Mouse (Mus musculus) v-Abl transformed pro-B cells (cell line): ENCODE measurements around the gene Metap2.
"Not testable (repeated sequence)": the region's sequence is repeated elsewhere in the genome, so short reads cannot be mapped to it uniquely, and the experiment has no call there.

Experiments used
- in situ Hi-C, 2 experiments: fragments of 400-800 bp; cut with MboI; formaldehyde crosslinking; loops; one replicate each; pipeline ENCODE4 v1.15.1; 2025; ENCODE audit not compliant: unreplicated experiment in 2 of 2

Metap2 gene

GRCm38 (mm10) chr10:93856095-93856494 is 40.8 kb downstream of the Metap2 start:
- in situ Hi-C loops, result no loop called here

GRCm38 (mm10) chr10:93855126-93855525 is 41.8 kb downstream of the Metap2 start:
- in situ Hi-C loops, result no loop called here

DNA sequence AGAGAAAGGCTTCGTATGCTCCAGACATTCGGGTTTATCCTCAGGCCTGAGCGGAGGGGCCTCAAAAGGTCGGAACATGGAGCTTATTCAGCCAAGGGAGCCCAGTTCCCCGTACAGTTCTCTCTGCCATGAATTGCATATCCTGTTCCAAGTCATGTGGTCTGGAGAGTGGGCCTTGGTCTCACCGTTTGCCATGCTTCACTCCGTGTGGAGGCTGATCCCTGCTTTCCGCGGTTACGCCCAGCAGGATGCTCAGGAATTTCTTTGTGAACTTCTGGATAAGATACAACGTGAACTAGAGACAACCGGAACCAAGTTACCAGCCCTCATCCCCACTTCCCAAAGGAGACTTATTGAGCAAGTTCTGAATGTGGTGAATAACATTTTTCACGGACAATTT is 50.2 kb downstream of the Metap2 start:
- in situ Hi-C loops, result no loop called here

- in situ Hi-C loops, result not testable (repeated sequence)
These were observed 61.8 kb downstream of the Metap2 start for GRCm38 (mm10) chr10:93835115-93835514.

DNA sequence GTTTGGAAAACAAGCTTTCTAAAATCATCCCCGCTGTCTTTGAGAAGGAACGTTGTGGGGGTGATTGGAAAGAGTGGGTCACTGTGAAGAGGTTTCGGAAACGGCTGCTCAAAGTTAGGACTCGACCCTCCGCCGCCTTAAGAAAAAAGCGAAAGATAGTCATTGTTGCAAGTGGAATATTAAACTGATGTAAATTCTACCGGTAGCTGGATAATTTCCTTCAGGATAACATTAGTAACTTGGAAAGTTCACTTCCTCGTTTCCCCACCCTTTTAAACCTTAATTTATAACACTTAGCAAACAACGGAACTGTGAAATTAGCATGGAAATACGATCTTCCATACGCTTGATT is 62.5 kb downstream of the Metap2 start:
- in situ Hi-C loops, result no loop called here

DNA sequence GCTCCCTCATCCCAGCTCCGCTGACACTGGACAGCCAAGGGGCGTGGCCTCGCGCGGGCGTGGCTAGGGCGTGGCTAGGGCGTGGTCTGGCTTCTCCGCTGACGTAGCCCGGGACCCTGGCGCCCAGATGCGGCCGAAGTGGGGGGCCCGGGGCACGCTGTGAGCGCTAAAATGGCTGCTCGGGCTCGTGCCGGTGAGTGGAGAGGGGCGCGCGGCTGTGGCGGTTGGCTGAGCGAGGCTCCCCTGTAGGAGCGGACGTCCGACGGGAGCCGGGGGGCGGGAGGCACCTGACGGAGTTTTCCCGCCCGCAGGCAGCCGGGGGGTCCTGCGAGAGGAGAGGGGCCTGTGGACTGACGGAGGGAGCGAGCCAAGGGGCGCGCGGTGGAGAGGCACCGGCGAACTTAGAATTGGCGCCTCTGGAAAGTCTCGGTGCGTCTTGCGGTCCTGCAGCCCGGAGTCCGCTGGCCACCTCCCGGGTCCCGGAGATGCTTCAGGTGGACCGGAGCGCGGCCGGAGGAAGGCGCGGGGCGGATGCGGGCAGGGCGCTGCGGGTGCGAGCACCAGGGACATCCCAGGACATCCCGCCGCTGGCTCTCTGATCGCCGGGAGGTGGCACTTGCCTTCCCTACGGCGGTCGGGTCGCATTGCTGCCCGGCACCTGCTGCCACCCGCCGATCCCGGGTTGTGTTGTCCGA is 63.0 kb downstream of the Metap2 start:
- in situ Hi-C loops, result no loop called here

DNA sequence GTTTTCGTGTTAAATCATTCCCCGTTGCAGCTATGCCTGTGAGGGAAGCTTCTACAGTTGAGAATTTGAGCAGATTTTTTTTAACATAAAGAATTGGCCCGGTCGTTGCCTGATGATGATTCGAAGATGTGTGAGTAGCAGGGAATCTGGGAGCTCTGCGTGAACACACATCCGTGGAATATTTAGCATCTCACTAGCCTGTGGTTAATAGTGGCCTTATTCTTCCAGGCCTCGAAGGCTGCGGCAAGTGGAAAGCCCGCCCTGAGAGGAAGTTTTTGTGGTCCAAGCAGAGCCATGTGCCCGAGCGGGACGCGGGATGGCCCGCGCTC is 63.6 kb downstream of the Metap2 start:
- in situ Hi-C loops, result no loop called here

- in situ Hi-C loops, result no loop called here
These were observed 64.1 kb downstream of the Metap2 start for GRCm38 (mm10) chr10:93832811-93833210.

GRCm38 (mm10) chr10:93831730-93832574 is 64.9 kb downstream of the Metap2 start:
- in situ Hi-C loops, result no loop called here

- in situ Hi-C loops, result no loop called here
These were observed 65.8 kb downstream of the Metap2 start, which contains the start of gene Usp44 for GRCm38 (mm10) chr10:93830931-93831729. Gene Usp44 (plus strand): TSS chr10:93831555.

DNA sequence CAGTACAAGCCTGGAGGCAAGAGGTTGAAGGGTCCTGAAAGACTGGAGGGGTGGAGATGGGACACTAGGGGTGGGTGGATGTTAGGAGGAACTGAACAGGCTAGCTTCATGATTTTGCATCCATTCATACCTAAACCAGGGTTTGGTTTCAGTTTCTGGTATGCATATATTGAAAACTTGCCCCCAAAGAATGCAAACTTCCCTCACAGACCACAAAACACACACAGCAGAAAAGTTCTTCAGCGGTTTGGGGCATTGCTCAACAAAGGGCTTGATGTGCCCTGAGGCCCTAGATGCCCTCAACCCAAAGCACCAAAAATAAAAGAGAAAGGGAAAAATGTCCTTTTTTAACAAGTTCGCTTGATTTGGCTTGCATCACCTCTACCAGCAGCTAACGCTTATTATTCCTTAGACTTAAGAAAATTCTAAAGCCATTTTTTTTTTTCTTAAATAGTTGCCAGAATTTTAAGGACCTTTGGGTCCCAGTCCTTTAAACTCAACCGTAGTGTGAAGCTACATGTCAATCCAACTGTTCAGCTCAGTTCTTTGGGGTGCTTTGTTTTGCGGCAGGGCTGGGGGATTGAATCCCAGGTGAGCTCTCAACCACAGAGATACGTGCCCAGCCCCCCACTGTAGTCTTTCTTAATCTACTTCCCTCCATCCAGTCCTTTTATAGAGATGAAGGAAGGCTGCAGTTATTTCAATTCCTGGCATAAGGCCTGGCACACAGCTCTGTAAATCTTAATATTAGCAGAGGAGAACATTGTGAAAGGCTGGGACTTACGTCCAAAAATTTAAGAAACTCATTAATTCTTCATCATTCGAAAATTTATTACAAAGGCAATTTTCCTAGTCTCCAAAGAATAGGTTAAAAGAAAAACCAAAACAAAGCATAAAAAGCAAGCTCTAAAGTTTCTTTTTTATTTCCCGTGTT is 66.7 kb downstream of the Metap2 start:
- in situ Hi-C loops, result no loop called here

DNA sequence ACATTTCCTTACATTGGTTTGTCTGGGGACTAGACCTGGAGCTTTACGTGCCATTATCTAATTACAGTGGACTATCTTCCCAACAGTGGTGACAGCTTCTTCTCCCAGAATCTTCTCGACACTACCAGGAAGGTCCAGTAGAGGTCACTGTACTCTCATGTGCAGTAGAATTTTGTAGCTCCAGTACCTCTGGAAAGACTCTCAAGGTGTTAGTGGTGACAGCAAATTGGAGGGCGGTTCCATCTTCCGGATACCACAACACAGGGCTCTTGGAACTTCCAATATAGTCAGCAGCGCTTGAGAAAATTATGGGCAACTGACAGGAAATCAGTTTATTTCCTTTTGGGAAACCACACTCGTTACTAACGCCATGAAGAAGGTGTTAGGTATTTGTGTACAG is 78.2 kb downstream of the Metap2 start:
- in situ Hi-C loops, result loop anchor here (5.0 to 25.0 kb wide), 10 partner anchors 196 to 1144 kb away; partner anchors contain the start of gene Hal (in 1 of the 2)

DNA sequence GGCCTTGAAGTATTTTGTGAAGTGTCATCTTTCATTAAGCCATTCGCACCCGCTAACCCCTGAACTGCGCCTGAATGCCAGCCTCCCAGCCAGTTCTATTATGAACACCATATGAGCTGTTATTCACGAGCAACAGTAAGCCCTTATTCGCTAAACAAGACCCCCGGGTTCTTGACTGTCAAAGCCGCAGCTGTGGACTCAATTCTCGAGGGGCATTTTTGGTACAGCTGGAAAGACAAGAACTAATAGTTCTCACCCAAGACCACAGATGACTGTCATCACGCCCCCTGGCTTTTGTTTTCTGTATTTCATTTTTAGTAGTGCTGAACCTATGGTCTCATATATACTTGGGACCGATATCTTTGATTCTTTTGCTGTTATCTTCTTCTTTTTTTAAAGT is 83.1 kb downstream of the Metap2 start:
- in situ Hi-C loops, result loop anchor here (10.0 to 25.0 kb wide), 7 partner anchors 201 to 791 kb away; partner anchors contain the start of gene Hal (in 1 of the 2)

DNA sequence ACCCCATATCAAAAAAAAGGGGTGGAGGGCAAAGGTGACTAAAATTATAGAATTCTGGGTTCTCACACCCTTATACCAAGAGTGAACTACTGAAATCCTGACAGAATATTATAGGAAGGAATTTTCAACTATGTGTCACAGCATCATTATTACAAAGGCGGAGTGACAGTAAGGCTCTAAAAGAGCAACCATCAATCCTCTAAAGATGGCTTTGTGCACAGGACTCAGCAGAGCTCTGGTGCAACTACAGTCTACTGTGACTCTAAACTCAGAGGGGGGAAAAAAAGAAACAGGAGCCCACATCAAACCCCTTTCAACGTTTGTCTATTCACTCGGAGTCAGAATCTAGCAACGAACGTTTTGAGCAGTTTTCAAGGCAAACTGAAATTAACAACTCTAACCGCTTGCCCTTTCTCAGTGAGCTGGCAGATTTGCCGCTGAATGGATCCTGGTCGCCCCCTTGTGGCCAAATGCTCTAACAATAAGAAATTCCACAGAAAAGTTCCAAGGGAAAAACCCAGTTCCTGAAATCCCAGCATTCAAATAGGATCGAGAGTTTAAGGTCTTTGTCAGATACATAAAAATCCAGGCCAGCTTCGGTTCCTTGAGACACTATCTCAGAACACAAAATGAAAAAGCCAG is 84.0 kb downstream of the Metap2 start:
- in situ Hi-C loops, result loop anchor here (10.0 to 25.0 kb wide), 7 partner anchors 202 to 792 kb away; partner anchors contain the start of gene Hal (in 1 of the 2)

- in situ Hi-C loops, result loop anchor here (10.0 to 25.0 kb wide), 7 partner anchors 203 to 793 kb away; partner anchors contain the start of gene Hal (in 1 of the 2)
These were observed 84.8 kb downstream of the Metap2 start for GRCm38 (mm10) chr10:93812098-93812497.

GRCm38 (mm10) chr10:93810590-93811185 is 86.2 kb downstream of the Metap2 start:
- in situ Hi-C loops, result loop anchor here (10.0 to 25.0 kb wide), 7 partner anchors 204 to 794 kb away; partner anchors contain the start of gene Hal (in 1 of the 2)

DNA sequence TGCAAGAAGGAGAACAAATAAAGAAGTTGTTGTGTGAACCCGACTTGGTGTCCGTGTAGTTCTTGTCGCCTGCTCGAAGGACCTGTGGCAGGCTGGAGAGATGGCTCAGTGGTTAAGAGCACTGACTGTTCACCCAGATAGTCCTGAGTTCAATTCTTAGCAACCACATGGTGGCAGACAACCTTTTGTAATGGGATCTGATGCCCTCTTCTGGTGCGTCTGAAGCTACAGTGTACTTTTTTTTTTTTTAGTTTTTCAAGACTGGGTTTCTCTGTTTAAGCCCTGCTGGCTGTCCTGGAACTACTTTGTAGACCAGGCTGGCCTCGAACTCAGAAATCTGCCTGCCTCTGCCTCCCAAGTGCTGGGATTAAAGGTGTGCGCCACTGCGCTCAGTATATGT is 87.5 kb downstream of the Metap2 start:
- in situ Hi-C loops, result loop anchor here (5.0 to 25.0 kb wide), 4 partner anchors 207 to 603 kb away; partner anchors contain the start of gene Hal (in 1 of the 2)
